Mouse (Mus musculus): Measurements from ENCODE around the gene Abcb4. TPM values are rescaled to one million over a fixed set of nuclear protein-coding genes. Genes with fewer than 3 reads are reported as not detected.

The Abcb4 gene
- polyA plus RNA-seq, 1 experiment from 2014 or later, result 1.1 TPM

GRCm38 (mm10) chr5:8898246-8898645, 4.7 kb downstream of the Abcb4 start:
- peaks cover 5% of the 10 kb centered on the region; the same call in 1 of the 2 replicates for H3K27me3 ChIP-seq (ENCODE audit: control insufficient read depth, insufficient read depth, low read length)
- H3K36me3 ChIP-seq (ENCODE audit: control insufficient read depth, insufficient read depth, low read length), result no peaks in the 10 kb centered on the region
- no peak for DNase-seq
- no peak overlapping the region for H3K9ac ChIP-seq (replicated peaks; ENCODE audit: low read length)
- H3K4me1 ChIP-seq (ENCODE audit: control insufficient read depth, insufficient read depth, low read length), result no peaks in the 10 kb centered on the region
- 81% methylated on average over 3 of the region's 3 CpGs for WGBS
- ATAC-seq (ENCODE audit: low FRiP score, low TSS enrichment), result no peak
- no peaks in the 10 kb centered on the region for H3K9me3 ChIP-seq (ENCODE audit: control insufficient read depth, low read length)
- no peak overlapping the region for H3K4me3 ChIP-seq (replicated peaks; ENCODE audit: low read depth, low read length)
- H3K4me2 ChIP-seq (ENCODE audit: low read length), result no peak overlapping the region
- no peak overlapping the region for H3K27ac ChIP-seq (replicated peaks; ENCODE audit: low read depth, low read length)

- Histone ChIP-seq H3K9ac (replicated peaks; ENCODE audit: low read length) (no peak overlapping the region), H3K4me3 (replicated peaks; ENCODE audit: low read depth, low read length) (no peak overlapping the region), H3K4me2 (ENCODE audit: low read length) (no peak overlapping the region), H3K4me1 (ENCODE audit: control insufficient read depth, insufficient read depth, low read length) (no peaks in the 10 kb centered on the region), H3K27ac (replicated peaks; ENCODE audit: low read depth, low read length) (no peak overlapping the region), H3K36me3 (ENCODE audit: control insufficient read depth, insufficient read depth, low read length) (no peaks in the 10 kb centered on the region), H3K27me3 (ENCODE audit: control insufficient read depth, insufficient read depth, low read length) (no peaks in the 10 kb centered on the region), H3K9me3 (ENCODE audit: control insufficient read depth, low read length) (no peaks in the 10 kb centered on the region)
- no peak for DNase-seq
- 96% methylated on average over 1 of the region's 1 CpGs for WGBS
- no peak for ATAC-seq (ENCODE audit: low FRiP score, low TSS enrichment)
Measured at GRCm38 (mm10) chr5:8901001-8901400, 7.5 kb downstream of the Abcb4 start.

GRCm38 (mm10) chr5:8902141-8902817, 8.8 kb downstream of the Abcb4 start:
- Histone ChIP-seq H3K9ac (replicated peaks; ENCODE audit: low read length) (no peak overlapping the region), H3K27me3 (ENCODE audit: control insufficient read depth, insufficient read depth, low read length) (no peaks in the 10 kb centered on the region), H3K4me2 (ENCODE audit: low read length) (no peak overlapping the region), H3K4me3 (replicated peaks; ENCODE audit: low read depth, low read length) (no peak overlapping the region), H3K27ac (replicated peaks; ENCODE audit: low read depth, low read length) (no peak overlapping the region), H3K36me3 (ENCODE audit: control insufficient read depth, insufficient read depth, low read length) (no peaks in the 10 kb centered on the region), H3K4me1 (ENCODE audit: control insufficient read depth, insufficient read depth, low read length) (no peaks in the 10 kb centered on the region), H3K9me3 (ENCODE audit: control insufficient read depth, low read length) (no peaks in the 10 kb centered on the region)
- 53% methylated on average over 6 of the region's 6 CpGs for WGBS
- DNase-seq (no peak), ATAC-seq (ENCODE audit: low FRiP score, low TSS enrichment) (no peak)

GRCm38 (mm10) chr5:8904539-8904938, 11.0 kb downstream of the Abcb4 start:
- DNase-seq (peak; percentile 11), ATAC-seq (ENCODE audit: low FRiP score, low TSS enrichment) (no peak)
- Histone ChIP-seq H3K4me2 (ENCODE audit: low read length) (no peak overlapping the region), H3K36me3 (ENCODE audit: control insufficient read depth, insufficient read depth, low read length) (no peaks in the 10 kb centered on the region), H3K9ac (replicated peaks; ENCODE audit: low read length) (no peak overlapping the region), H3K27me3 (ENCODE audit: control insufficient read depth, insufficient read depth, low read length) (no peaks in the 10 kb centered on the region), H3K4me1 (ENCODE audit: control insufficient read depth, insufficient read depth, low read length) (no peaks in the 10 kb centered on the region), H3K4me3 (replicated peaks; ENCODE audit: low read depth, low read length) (no peak overlapping the region), H3K27ac (replicated peaks; ENCODE audit: low read depth, low read length) (no peak overlapping the region), H3K9me3 (ENCODE audit: control insufficient read depth, low read length) (no peaks in the 10 kb centered on the region)
- WGBS, result 35% methylated on average over 6 of the region's 6 CpGs

GRCm38 (mm10) chr5:8911567-8912198, 18.2 kb downstream of the Abcb4 start:
- Histone ChIP-seq H3K27ac (replicated peaks; ENCODE audit: low read depth, low read length) (no peak overlapping the region), H3K9me3 (ENCODE audit: control insufficient read depth, low read length) (no peaks in the 10 kb centered on the region), H3K36me3 (ENCODE audit: control insufficient read depth, insufficient read depth, low read length) (no peaks in the 10 kb centered on the region), H3K4me3 (replicated peaks; ENCODE audit: low read depth, low read length) (no peak overlapping the region), H3K9ac (replicated peaks; ENCODE audit: low read length) (no peak overlapping the region), H3K4me1 (ENCODE audit: control insufficient read depth, insufficient read depth, low read length) (no peaks in the 10 kb centered on the region), H3K27me3 (ENCODE audit: control insufficient read depth, insufficient read depth, low read length) (no peaks in the 10 kb centered on the region), H3K4me2 (ENCODE audit: low read length) (no peak overlapping the region)
- ATAC-seq (ENCODE audit: low FRiP score, low TSS enrichment) (no peak), DNase-seq (no peak)
- WGBS, result 81% methylated on average over 8 of the region's 8 CpGs

- no peak overlapping the region for H3K27ac ChIP-seq (replicated peaks; ENCODE audit: low read depth, low read length)
- H3K4me1 ChIP-seq (ENCODE audit: control insufficient read depth, insufficient read depth, low read length), result no peaks in the 10 kb centered on the region
- no peaks in the 10 kb centered on the region for H3K27me3 ChIP-seq (ENCODE audit: control insufficient read depth, insufficient read depth, low read length)
- no peaks in the 10 kb centered on the region for H3K36me3 ChIP-seq (ENCODE audit: control insufficient read depth, insufficient read depth, low read length)
- ATAC-seq (ENCODE audit: low FRiP score, low TSS enrichment) (no peak), DNase-seq (no peak)
- H3K9me3 ChIP-seq (ENCODE audit: control insufficient read depth, low read length), result no peaks in the 10 kb centered on the region
- 90% methylated on average over 2 of the region's 2 CpGs for WGBS
- H3K4me2 ChIP-seq (ENCODE audit: low read length), result no peak overlapping the region
- no peak overlapping the region for H3K4me3 ChIP-seq (replicated peaks; ENCODE audit: low read depth, low read length)
- H3K9ac ChIP-seq (replicated peaks; ENCODE audit: low read length), result no peak overlapping the region
Measured at GRCm38 (mm10) chr5:8916400-8916799, 22.9 kb downstream of the Abcb4 start.

GRCm38 (mm10) chr5:8917069-8917468, 23.6 kb downstream of the Abcb4 start:
- WGBS, result 84% methylated on average over 6 of the region's 6 CpGs
- H3K9me3 ChIP-seq (ENCODE audit: control insufficient read depth, low read length), result no peaks in the 10 kb centered on the region
- no peak overlapping the region for H3K4me3 ChIP-seq (replicated peaks; ENCODE audit: low read depth, low read length)
- no peaks in the 10 kb centered on the region for H3K36me3 ChIP-seq (ENCODE audit: control insufficient read depth, insufficient read depth, low read length)
- H3K4me2 ChIP-seq (ENCODE audit: low read length), result no peak overlapping the region
- no peak overlapping the region for H3K27ac ChIP-seq (replicated peaks; ENCODE audit: low read depth, low read length)
- no peaks in the 10 kb centered on the region for H3K4me1 ChIP-seq (ENCODE audit: control insufficient read depth, insufficient read depth, low read length)
- H3K9ac ChIP-seq (replicated peaks; ENCODE audit: low read length), result no peak overlapping the region
- H3K27me3 ChIP-seq (ENCODE audit: control insufficient read depth, insufficient read depth, low read length), result no peaks in the 10 kb centered on the region
- no peak for ATAC-seq (ENCODE audit: low FRiP score, low TSS enrichment)
- DNase-seq, result no peak

GRCm38 (mm10) chr5:8928440-8928839, 34.9 kb downstream of the Abcb4 start:
- no peak for ATAC-seq (ENCODE audit: low FRiP score, low TSS enrichment)
- WGBS, result 86% methylated on average over 9 of the region's 9 CpGs

GRCm38 (mm10) chr5:8937965-8938364, 44.4 kb downstream of the Abcb4 start:
- H3K4me1 ChIP-seq (ENCODE audit: control insufficient read depth, insufficient read depth, low read length), result no peaks in the 10 kb centered on the region
- WGBS, result 93% methylated on average over 7 of the region's 7 CpGs
- no peak overlapping the region for H3K4me3 ChIP-seq (replicated peaks; ENCODE audit: low read depth, low read length)
- H3K9ac ChIP-seq (replicated peaks; ENCODE audit: low read length), result no peak overlapping the region
- no peaks in the 10 kb centered on the region for H3K36me3 ChIP-seq (ENCODE audit: control insufficient read depth, insufficient read depth, low read length)
- no peaks in the 10 kb centered on the region for H3K27me3 ChIP-seq (ENCODE audit: control insufficient read depth, insufficient read depth, low read length)
- H3K27ac ChIP-seq (replicated peaks; ENCODE audit: low read depth, low read length), result no peak overlapping the region
- H3K4me2 ChIP-seq (ENCODE audit: low read length), result no peak overlapping the region
- H3K9me3 ChIP-seq (ENCODE audit: control insufficient read depth, low read length), result no peaks in the 10 kb centered on the region
- no peak for ATAC-seq (ENCODE audit: low FRiP score, low TSS enrichment)
- DNase-seq, result no peak

More at GRCm38 (mm10) chr5:8928440-8928839, 34.9 kb downstream of the Abcb4 start:
- H3K9me3 ChIP-seq (ENCODE audit: control insufficient read depth, low read length), result peaks cover 7% of the 10 kb centered on the region; the same call in 1 of the 2 replicates
- no peaks in the 10 kb centered on the region for H3K4me1 ChIP-seq (ENCODE audit: control insufficient read depth, insufficient read depth, low read length)
- no peak overlapping the region for H3K4me2 ChIP-seq (ENCODE audit: low read length)
- H3K27ac ChIP-seq (replicated peaks; ENCODE audit: low read depth, low read length), result no peak overlapping the region
- H3K4me3 ChIP-seq (replicated peaks; ENCODE audit: low read depth, low read length), result no peak overlapping the region
- no peak overlapping the region for H3K9ac ChIP-seq (replicated peaks; ENCODE audit: low read length)
- H3K27me3 ChIP-seq (ENCODE audit: control insufficient read depth, insufficient read depth, low read length), result no peaks in the 10 kb centered on the region
- no peak for DNase-seq
- no peaks in the 10 kb centered on the region for H3K36me3 ChIP-seq (ENCODE audit: control insufficient read depth, insufficient read depth, low read length)
